Mouse (Mus musculus): Measurements from ENCODE around the gene Angel2. TPM values are rescaled to one million over a fixed set of nuclear protein-coding genes. Genes with fewer than 3 reads are reported as not detected.

Angel2 gene
- polyA plus RNA-seq, 1 experiment from 2014 or later: 34.6 TPM

- 70% methylated on average over 8 of the region's 8 CpGs for WGBS (ENCODE audit: insufficient replicate concordance)
- no peak for ATAC-seq (replicated peaks; ENCODE audit: insufficient number of reproducible peaks, low FRiP score, low TSS enrichment)
- no peaks in the 10 kb centered on the region for H3K27me3 ChIP-seq (ENCODE audit: control insufficient read depth, insufficient read depth, low read length)
These were observed 5.0 kb upstream of the Angel2 start for GRCm38 (mm10) chr1:190919725-190920469.

DNA sequence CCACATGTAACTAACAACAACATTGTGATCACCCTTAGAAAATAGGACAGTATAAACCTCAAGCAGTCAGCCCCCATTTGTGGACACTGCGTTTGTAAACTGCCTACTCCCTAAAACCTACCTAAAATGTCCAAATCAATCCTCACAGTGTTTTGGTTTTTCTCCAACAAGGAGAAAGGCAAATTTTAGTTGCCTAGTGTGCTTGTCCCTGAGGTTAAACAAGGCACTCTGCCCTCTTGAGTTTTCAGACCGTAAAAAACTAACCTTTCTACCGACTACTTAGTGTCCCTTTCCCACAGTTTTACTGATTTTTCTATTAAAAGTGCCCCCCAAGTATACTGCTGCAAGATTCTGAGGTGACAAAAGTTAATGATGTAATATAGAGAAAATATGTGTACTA, 2.4 kb downstream of the Angel2 start:
- no peaks in the 10 kb centered on the region for H3K27me3 ChIP-seq (ENCODE audit: control insufficient read depth, insufficient read depth, low read length)
- peak overlapping the region; percentile 91 for H3K4me2 ChIP-seq
- no peaks in the 10 kb centered on the region for H3K9me3 ChIP-seq (replicated peaks; ENCODE audit: control insufficient read depth, low read length)
- no peaks in the 10 kb centered on the region for H3K36me3 ChIP-seq (ENCODE audit: control insufficient read depth, insufficient read depth, low read length)
- no peak overlapping the region for H3K27ac ChIP-seq (ENCODE audit: low read depth, low read length)
- peak overlapping the region; percentile 64; the same call in 1 of the 2 replicates for H3K4me3 ChIP-seq (ENCODE audit: low read depth, low read length)
- ATAC-seq (replicated peaks; ENCODE audit: insufficient number of reproducible peaks, low FRiP score, low TSS enrichment): no peak
- 89% methylated on average over 3 of the region's 3 CpGs for whole genome bisulfite sequencing (ENCODE audit: insufficient replicate concordance)
- H3K9ac ChIP-seq (ENCODE audit: low read depth, low read length): no peak overlapping the region
- peaks cover 10% of the 10 kb centered on the region; the same call in 1 of the 2 replicates for H3K4me1 ChIP-seq (ENCODE audit: control insufficient read depth, insufficient read depth, low read length)

More at GRCm38 (mm10) chr1:190919725-190920469, 5.0 kb upstream of the Angel2 start:
- H3K4me2 ChIP-seq: no peak overlapping the region
- no peak overlapping the region for H3K4me3 ChIP-seq (ENCODE audit: low read depth, low read length)
- H3K9me3 ChIP-seq (replicated peaks; ENCODE audit: control insufficient read depth, low read length): no peaks in the 10 kb centered on the region
- no peak overlapping the region for H3K27ac ChIP-seq (ENCODE audit: low read depth, low read length)
- H3K36me3 ChIP-seq (ENCODE audit: control insufficient read depth, insufficient read depth, low read length): no peaks in the 10 kb centered on the region
- no peak overlapping the region for H3K9ac ChIP-seq (ENCODE audit: low read depth, low read length)
- no peaks in the 10 kb centered on the region for H3K4me1 ChIP-seq (ENCODE audit: control insufficient read depth, insufficient read depth, low read length)

GRCm38 (mm10) chr1:190927751-190928369, 2.9 kb downstream of the Angel2 start:
- Histone ChIP-seq H3K4me2 (peak overlapping the region; percentile 91), H3K27me3 (ENCODE audit: control insufficient read depth, insufficient read depth, low read length) (no peaks in the 10 kb centered on the region), H3K4me1 (ENCODE audit: control insufficient read depth, insufficient read depth, low read length) (peaks cover 10% of the 10 kb centered on the region; the same call in 1 of the 2 replicates), H3K27ac (ENCODE audit: low read depth, low read length) (peak overlapping the region; percentile 99), H3K4me3 (ENCODE audit: low read depth, low read length) (peak overlapping the region; percentile 64), H3K9me3 (replicated peaks; ENCODE audit: control insufficient read depth, low read length) (no peaks in the 10 kb centered on the region), H3K9ac (ENCODE audit: low read depth, low read length) (peak overlapping the region; percentile 93), H3K36me3 (ENCODE audit: control insufficient read depth, insufficient read depth, low read length) (peaks cover 3% of the 10 kb centered on the region; the same call in 1 of the 2 replicates)
- no peak for ATAC-seq (replicated peaks; ENCODE audit: insufficient number of reproducible peaks, low FRiP score, low TSS enrichment)
- WGBS (ENCODE audit: insufficient replicate concordance): 11% methylated on average over 16 of the region's 16 CpGs

DNA sequence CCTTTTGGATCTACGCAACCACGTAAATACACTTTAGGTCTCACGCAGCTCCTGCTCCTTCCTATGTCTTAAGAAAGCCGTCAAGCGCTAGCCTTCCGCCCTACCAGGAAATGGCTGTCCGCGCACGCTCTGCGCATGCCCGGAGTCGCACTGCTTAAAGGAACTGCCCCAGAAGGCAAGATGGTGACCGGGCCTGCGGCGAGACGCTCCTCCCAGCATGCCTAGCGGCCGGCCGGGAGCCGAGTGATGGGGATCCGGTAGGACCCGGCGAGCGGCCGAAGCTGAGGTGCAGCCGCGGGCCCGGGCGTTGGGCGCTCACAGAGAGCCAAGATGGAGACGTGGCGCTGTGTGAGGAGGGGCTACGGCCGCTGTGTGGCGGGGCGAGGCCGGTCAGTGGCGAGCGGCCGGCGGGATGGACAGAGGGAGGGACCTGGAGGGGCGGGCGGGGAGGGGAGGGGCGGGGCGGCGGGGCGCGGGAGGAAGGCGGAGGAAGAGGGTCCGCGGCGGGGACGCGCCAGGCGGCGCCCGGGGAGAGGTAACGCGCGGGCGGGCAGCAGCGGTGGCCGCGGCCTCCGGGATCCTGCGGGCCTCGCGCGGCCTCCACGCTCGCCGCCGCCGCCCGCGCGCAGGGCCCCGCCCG, 3.6 kb downstream of the Angel2 start:
- H3K9me3 ChIP-seq (replicated peaks; ENCODE audit: control insufficient read depth, low read length): no peaks in the 10 kb centered on the region
- under 1% methylated on average over 56 of the region's 79 CpGs for WGBS (ENCODE audit: insufficient replicate concordance)
- H3K27ac ChIP-seq (ENCODE audit: low read depth, low read length): peak overlapping the region; percentile 99
- H3K9ac ChIP-seq (ENCODE audit: low read depth, low read length): peak overlapping the region; percentile 93
- H3K4me1 ChIP-seq (ENCODE audit: control insufficient read depth, insufficient read depth, low read length): peaks cover 10% of the 10 kb centered on the region; the same call in 1 of the 2 replicates
- peak; percentile 97 for ATAC-seq (replicated peaks; ENCODE audit: insufficient number of reproducible peaks, low FRiP score, low TSS enrichment)
- H3K36me3 ChIP-seq (ENCODE audit: control insufficient read depth, insufficient read depth, low read length): peaks cover 5% of the 10 kb centered on the region; the same call in 1 of the 2 replicates
- no peaks in the 10 kb centered on the region for H3K27me3 ChIP-seq (ENCODE audit: control insufficient read depth, insufficient read depth, low read length)
- peak overlapping the region; percentile 64 for H3K4me3 ChIP-seq (ENCODE audit: low read depth, low read length)
- H3K4me2 ChIP-seq: peak overlapping the region; percentile 91

- peaks cover 6% of the 10 kb centered on the region; the same call in 1 of the 2 replicates for H3K36me3 ChIP-seq (ENCODE audit: control insufficient read depth, insufficient read depth, low read length)
- no peaks in the 10 kb centered on the region for H3K27me3 ChIP-seq (ENCODE audit: control insufficient read depth, insufficient read depth, low read length)
- peak overlapping the region; percentile 99 for H3K27ac ChIP-seq (ENCODE audit: low read depth, low read length)
- ATAC-seq (replicated peaks; ENCODE audit: insufficient number of reproducible peaks, low FRiP score, low TSS enrichment): no peak; the same call in 1 of the 2 replicates
- H3K9me3 ChIP-seq (replicated peaks; ENCODE audit: control insufficient read depth, low read length): no peaks in the 10 kb centered on the region
- peak overlapping the region; percentile 93 for H3K9ac ChIP-seq (ENCODE audit: low read depth, low read length)
- peak overlapping the region; percentile 91 for H3K4me2 ChIP-seq
- peaks cover 10% of the 10 kb centered on the region; the same call in 1 of the 2 replicates for H3K4me1 ChIP-seq (ENCODE audit: control insufficient read depth, insufficient read depth, low read length)
- WGBS (ENCODE audit: insufficient replicate concordance): 6% methylated on average over 27 of the region's 27 CpGs
- peak overlapping the region; percentile 64 for H3K4me3 ChIP-seq (ENCODE audit: low read depth, low read length)
These were observed 4.2 kb downstream of the Angel2 start for GRCm38 (mm10) chr1:190929010-190929695.

- no peak for ATAC-seq (replicated peaks; ENCODE audit: insufficient number of reproducible peaks, low FRiP score, low TSS enrichment)
- WGBS (ENCODE audit: insufficient replicate concordance): 77% methylated on average over 6 of the region's 6 CpGs
These were observed 5.3 kb downstream of the Angel2 start for GRCm38 (mm10) chr1:190930181-190930580.

DNA sequence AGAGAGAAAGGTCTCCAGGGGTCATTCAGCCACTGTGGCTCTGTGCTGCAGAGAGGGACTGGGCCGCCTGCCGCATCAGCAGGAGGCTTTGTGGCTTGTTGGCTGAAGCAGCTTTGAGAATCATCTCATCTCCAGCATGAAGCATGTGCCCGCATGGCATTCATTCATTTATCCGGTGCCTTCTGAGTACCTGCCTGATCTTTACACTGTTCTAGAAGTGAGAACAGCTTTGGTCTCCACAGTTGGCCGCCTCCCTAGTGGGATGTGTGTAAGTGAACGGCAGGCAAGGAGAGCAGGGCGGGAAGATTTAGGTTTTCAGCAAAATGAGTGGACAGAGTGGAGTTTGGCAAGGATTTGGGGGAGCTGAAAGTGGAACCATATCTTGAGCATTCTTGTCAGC, 14.9 kb downstream of the Angel2 start:
- H3K4me3 ChIP-seq (ENCODE audit: low read depth, low read length): no peak overlapping the region
- ATAC-seq (replicated peaks; ENCODE audit: insufficient number of reproducible peaks, low FRiP score, low TSS enrichment): no peak
- H3K36me3 ChIP-seq (ENCODE audit: control insufficient read depth, insufficient read depth, low read length): peaks cover 28% of the 10 kb centered on the region; the same call in 1 of the 2 replicates
- H3K4me1 ChIP-seq (ENCODE audit: control insufficient read depth, insufficient read depth, low read length): no peaks in the 10 kb centered on the region
- WGBS (ENCODE audit: insufficient replicate concordance): 84% methylated on average over 7 of the region's 7 CpGs
- H3K9ac ChIP-seq (ENCODE audit: low read depth, low read length): no peak overlapping the region
- H3K4me2 ChIP-seq: no peak overlapping the region
- no peaks in the 10 kb centered on the region for H3K27me3 ChIP-seq (ENCODE audit: control insufficient read depth, insufficient read depth, low read length)
- no peaks in the 10 kb centered on the region for H3K9me3 ChIP-seq (replicated peaks; ENCODE audit: control insufficient read depth, low read length)
- H3K27ac ChIP-seq (ENCODE audit: low read depth, low read length): no peak overlapping the region

More at GRCm38 (mm10) chr1:190930181-190930580, 5.3 kb downstream of the Angel2 start:
- Histone ChIP-seq H3K27ac (ENCODE audit: low read depth, low read length) (no peak overlapping the region), H3K9ac (ENCODE audit: low read depth, low read length) (no peak overlapping the region; the same call in 1 of the 2 replicates), H3K4me2 (no peak overlapping the region), H3K9me3 (replicated peaks; ENCODE audit: control insufficient read depth, low read length) (no peaks in the 10 kb centered on the region), H3K36me3 (ENCODE audit: control insufficient read depth, insufficient read depth, low read length) (peaks cover 10% of the 10 kb centered on the region; the same call in 1 of the 2 replicates), H3K4me3 (ENCODE audit: low read depth, low read length) (no peak overlapping the region), H3K27me3 (ENCODE audit: control insufficient read depth, insufficient read depth, low read length) (no peaks in the 10 kb centered on the region), H3K4me1 (ENCODE audit: control insufficient read depth, insufficient read depth, low read length) (peaks cover 10% of the 10 kb centered on the region; the same call in 1 of the 2 replicates)
